Mouse (Mus musculus) neutrophil, adult 83 days (primary cell): ENCODE results near the gene Olfr194. TPM values are rescaled to one million over a fixed set of nuclear protein-coding genes. Genes with fewer than 3 reads are reported as not detected.

Experiments
- total RNA-seq, 2 experiments: library from RNA; stranded (reverse); gene quantifications; one replicate each; pipeline ENCODE4 v1.2.4; 2023

The Olfr194 gene
- not detected for total RNA-seq

GRCm38 (mm10) chr16:59120969-59121368, at the start of gene Olfr194:
Gene Olfr194 (minus strand): TSS chr16:59121069.

GRCm38 (mm10) chr16:59170354-59170753, 49.5 kb upstream of the Olfr194 start, which contains the start of gene Olfr196:
Gene Olfr196 (minus strand): TSS chr16:59170454.

GRCm38 (mm10) chr16:59146746-59147145, 25.9 kb upstream of the Olfr194 start, which contains the start of gene Olfr195:
Gene Olfr195 (plus strand): TSS chr16:59147046.

DNA sequence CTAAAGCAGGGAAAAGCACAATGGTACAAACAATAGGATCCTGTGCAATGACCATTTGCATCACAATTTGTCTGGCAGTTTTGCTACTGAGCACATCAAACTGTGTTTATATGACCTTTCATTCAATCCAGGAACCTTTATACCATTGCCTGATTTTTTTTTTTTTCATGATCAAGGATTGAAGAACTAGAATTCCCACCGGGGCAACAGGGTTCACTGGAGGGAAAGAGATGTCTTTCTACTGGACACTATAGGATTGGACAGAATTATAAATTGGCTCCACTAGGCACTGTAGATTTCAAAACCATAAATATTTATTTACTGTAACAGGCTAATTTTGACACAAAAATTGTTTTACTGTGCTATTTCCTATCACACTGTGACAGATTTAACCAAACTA, 9.1 kb downstream of the Olfr194 start, which contains the start of gene Olfr193:
Gene Olfr193 (minus strand): TSS at position 101 of the 400 bp plus-strand sequence.

GRCm38 (mm10) chr16:59089722-59090121, 31.1 kb downstream of the Olfr194 start, which contains the start of gene Olfr191:
Gene Olfr191 (minus strand): TSS chr16:59089822.

GRCm38 (mm10) chr16:59077905-59078304, 43.0 kb downstream of the Olfr194 start, which contains the start of gene Olfr190:
Gene Olfr190 (minus strand): TSS chr16:59078005.

Other genes starting within 250 kb of the Olfr194 start
- not detected for gene Olfr177, start 246.3 kb downstream of the Olfr194 start, total RNA-seq
- not detected for gene Olfr178, start 229.0 kb downstream of the Olfr194 start, total RNA-seq
- gene Olfr181, start 192.3 kb downstream of the Olfr194 start, total RNA-seq, result not detected
- gene Olfr180, start 191.7 kb downstream of the Olfr194 start, total RNA-seq, result not detected
- gene Olfr183, start 125.7 kb downstream of the Olfr194 start, total RNA-seq, result not detected
- gene Olfr186, start 90.8 kb downstream of the Olfr194 start, total RNA-seq, result not detected
- not detected for gene Olfr187, start 81.3 kb downstream of the Olfr194 start, total RNA-seq
- gene Olfr190, start 43.1 kb downstream of the Olfr194 start, total RNA-seq, result not detected
- gene Olfr191, start 31.2 kb downstream of the Olfr194 start, total RNA-seq, result not detected
- not detected for gene Olfr193, start 9.2 kb downstream of the Olfr194 start, total RNA-seq
- not detected for gene Olfr195, start 26.0 kb upstream of the Olfr194 start, total RNA-seq
- gene Olfr196, start 49.4 kb upstream of the Olfr194 start, total RNA-seq, result not detected
- not detected for gene Olfr198, start 82.5 kb upstream of the Olfr194 start, total RNA-seq
- not detected for gene Olfr199, start 98.7 kb upstream of the Olfr194 start, total RNA-seq
- not detected for gene Olfr201, start 151.6 kb upstream of the Olfr194 start, total RNA-seq
- not detected for gene Olfr202, start 165.7 kb upstream of the Olfr194 start, total RNA-seq
- not detected for gene Olfr203, start 177.8 kb upstream of the Olfr194 start, total RNA-seq
- not detected for gene Olfr204, start 197.2 kb upstream of the Olfr194 start, total RNA-seq
- not detected for gene Olfr205, start 210.1 kb upstream of the Olfr194 start, total RNA-seq
- gene Olfr206, start 228.2 kb upstream of the Olfr194 start, total RNA-seq, result not detected
- not detected for gene Olfr209, start 242.9 kb upstream of the Olfr194 start, total RNA-seq